Mouse (Mus musculus) stomach, postnatal 0 days (tissue): ENCODE results near the gene Olfr559.
A peak's percentile ranks its signal among the peaks of the same experiment; 100 is the strongest.

Source experiments
- CTCF ChIP-seq: IDR thresholded peaks from 2 replicates; pipeline ENCODE4 v1.5.1; 2016; ENCODE audit warnings: antibody characterized with exemption, low read depth, mild to moderate bottlenecking, moderate library complexity
- EP300 ChIP-seq: optimal IDR thresholded peaks from 2 replicates; pipeline ENCODE3; 2016; ENCODE audit warnings: antibody characterized with exemption

GRCm38 (mm10) chr7:102695358-102696125 lies 31.7 kb downstream of the Olfr559 start, which contains the start of gene Olfr557:
- TF ChIP-seq EP300: no peak
- peak; percentile 89 for TF ChIP-seq CTCF
